Mouse (Mus musculus) kidney, embryonic 14.5 days (tissue): ENCODE measurements around the gene Eva1b. TPM values are rescaled to one million over a fixed set of nuclear protein-coding genes. Genes with fewer than 3 reads are reported as not detected.

Experiments used
- ATAC-seq: fragments of 200-750 bp; cut with Nextera tagmentation; 2 replicates; pipeline ENCODE4 v1.8.0; 2017; ENCODE audit warnings: moderate number of reproducible peaks, mild to moderate bottlenecking, moderate TSS enrichment, moderate library complexity; ENCODE audit not compliant: low FRiP score, low TSS enrichment
- H3K27ac ChIP-seq: fragments of 300-500 bp; sonication (generic); 2 replicates; pipeline ENCODE4 v1.5.1; 2014; ENCODE audit warnings: low read depth, mild to moderate bottlenecking, low read length, moderate library complexity, mixed read lengths
- H3K27me3 ChIP-seq: fragments of 300-500 bp; sonication (generic); 2 replicates; pipeline ENCODE4 v1.6.1; 2014; ENCODE audit warnings: mild to moderate bottlenecking, low read length; ENCODE audit not compliant: control insufficient read depth, insufficient read depth
- H3K36me3 ChIP-seq: fragments of 300-500 bp; sonication (generic); 2 replicates; pipeline ENCODE4 v1.6.1; 2014; ENCODE audit warnings: low read length, mixed read lengths; ENCODE audit not compliant: control insufficient read depth, insufficient read depth
- H3K4me1 ChIP-seq: fragments of 300-500 bp; sonication (generic); 2 replicates; pipeline ENCODE4 v1.6.1; 2014; ENCODE audit warnings: low read length, mixed read lengths; ENCODE audit not compliant: control insufficient read depth, insufficient read depth
- H3K4me2 ChIP-seq: fragments of 300-500 bp; sonication (generic); replicated peaks from 2 replicates; pipeline ENCODE4 v1.6.1; 2014; ENCODE audit warnings: low read depth, mild to moderate bottlenecking, low read length
- H3K4me3 ChIP-seq: fragments of 300-500 bp; sonication (generic); 2 replicates; pipeline ENCODE4 v1.5.1; 2014; ENCODE audit warnings: mild to moderate bottlenecking, low read length
- H3K9ac ChIP-seq: fragments of 300-500 bp; sonication (generic); 2 replicates; pipeline ENCODE4 v1.6.1; 2014; ENCODE audit warnings: low read depth, mild to moderate bottlenecking, low read length, moderate library complexity
- H3K9me3 ChIP-seq: fragments of 300-500 bp; sonication (generic); 2 replicates; pipeline ENCODE4 v1.6.1; 2016; ENCODE audit warnings: low read length; ENCODE audit not compliant: control insufficient read depth
- WGBS: fragments of 180-500 bp; shearing (Covaris S2); extraction: QIAGEN DNeasy Blood & Tissue Kit; methylation state at CpG from one replicate; pipeline ENCODE4 v1.1.7; 2014; 5-methylcytosine and 5-hydroxymethylcytosine counted together
- polyA plus RNA-seq: library from polyadenylated mRNA; unstranded; fragments of >200 nt; fragmentation: Nextera tagmentation; extraction: Ambion mirVana; gene quantifications from 2 replicates; pipeline ENCODE4 v1.2.1, GENCODE M21; 2014

The Eva1b gene
- polyA plus RNA-seq, 1 experiment from 2014 or later, result 96.1 TPM

- peaks cover 37% of the 10 kb centered on the region for H3K4me1 ChIP-seq
- H3K36me3 ChIP-seq, result no peaks in the 10 kb centered on the region
- 0 out of 2 replicates have a peak overlapping the region, but pooled peaks have one; percentile 18 for H3K9ac ChIP-seq
- 70% methylated on average over 8 of the region's 8 CpGs for WGBS
- no peak overlapping the region for H3K4me2 ChIP-seq
- no peak overlapping the region for H3K27ac ChIP-seq
- no peaks in the 10 kb centered on the region for H3K9me3 ChIP-seq
- H3K27me3 ChIP-seq, result no peaks in the 10 kb centered on the region
- no peak for ATAC-seq
- H3K4me3 ChIP-seq, result no peak overlapping the region
These were observed 39.3 kb upstream of the Eva1b start for GRCm38 (mm10) chr4:126108061-126108740.

- Histone ChIP-seq H3K4me2 (peak overlapping the region; percentile 25), H3K27ac (peak overlapping the region; percentile 84; the same call in 1 of the 2 replicates), H3K9me3 (no peaks in the 10 kb centered on the region), H3K4me3 (no peak overlapping the region), H3K36me3 (no peaks in the 10 kb centered on the region), H3K4me1 (peaks cover 32% of the 10 kb centered on the region), H3K27me3 (no peaks in the 10 kb centered on the region), H3K9ac (0 out of 2 replicates have a peak overlapping the region, but pooled peaks have one; percentile 23)
- no peak for ATAC-seq
- 75% methylated on average over 10 of the region's 10 CpGs for WGBS
These were observed 37.8 kb upstream of the Eva1b start for GRCm38 (mm10) chr4:126109613-126110373.

DNA sequence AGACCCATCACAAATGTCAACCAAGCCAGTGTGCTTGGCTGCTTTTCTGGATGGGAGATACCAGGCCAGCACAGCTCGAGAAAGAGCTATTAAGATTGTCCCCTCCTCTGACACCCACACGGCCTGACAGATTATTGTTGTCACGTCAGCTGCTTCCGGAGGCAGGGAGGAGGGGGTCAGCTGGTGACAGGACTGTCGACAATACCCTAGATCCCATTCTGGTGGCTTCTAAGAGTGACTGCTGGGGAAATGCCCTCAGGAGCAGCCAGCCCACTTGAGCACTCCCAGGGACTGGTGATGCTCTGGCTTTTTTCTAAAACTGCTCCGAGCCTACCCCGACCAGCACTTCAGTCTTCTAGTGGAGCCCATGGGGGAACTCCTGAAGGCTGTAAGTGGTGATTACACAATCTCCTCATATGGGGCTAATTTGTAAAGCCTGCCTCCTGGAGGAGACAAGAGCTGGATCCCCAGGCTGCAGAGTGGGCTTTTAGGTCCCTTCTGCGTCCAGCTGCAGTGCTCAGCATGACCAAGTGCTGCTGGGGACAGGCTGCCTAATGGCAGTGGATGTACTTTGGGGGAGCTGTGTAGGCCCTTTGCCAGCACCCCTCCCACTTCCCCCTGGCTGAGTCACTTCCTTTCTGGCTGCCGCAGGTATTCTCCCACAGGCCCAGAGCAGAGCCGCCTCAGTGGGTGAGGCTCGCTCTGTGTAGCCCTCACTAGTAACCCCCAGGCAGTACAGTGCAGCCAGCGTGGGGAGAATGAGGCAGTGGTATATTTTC, 37.0 kb upstream of the Eva1b start:
- H3K36me3 ChIP-seq, result no peaks in the 10 kb centered on the region
- H3K4me3 ChIP-seq, result no peak overlapping the region
- H3K9me3 ChIP-seq, result no peaks in the 10 kb centered on the region
- H3K27me3 ChIP-seq, result no peaks in the 10 kb centered on the region
- H3K27ac ChIP-seq, result peak overlapping the region; percentile 84
- 10% methylated on average over 12 of the region's 12 CpGs for WGBS
- peak overlapping the region; percentile 31; the same call in 1 of the 2 replicates for H3K9ac ChIP-seq
- peak; percentile 78 for ATAC-seq
- H3K4me2 ChIP-seq, result peak overlapping the region; percentile 25
- H3K4me1 ChIP-seq, result peaks cover 24% of the 10 kb centered on the region

DNA sequence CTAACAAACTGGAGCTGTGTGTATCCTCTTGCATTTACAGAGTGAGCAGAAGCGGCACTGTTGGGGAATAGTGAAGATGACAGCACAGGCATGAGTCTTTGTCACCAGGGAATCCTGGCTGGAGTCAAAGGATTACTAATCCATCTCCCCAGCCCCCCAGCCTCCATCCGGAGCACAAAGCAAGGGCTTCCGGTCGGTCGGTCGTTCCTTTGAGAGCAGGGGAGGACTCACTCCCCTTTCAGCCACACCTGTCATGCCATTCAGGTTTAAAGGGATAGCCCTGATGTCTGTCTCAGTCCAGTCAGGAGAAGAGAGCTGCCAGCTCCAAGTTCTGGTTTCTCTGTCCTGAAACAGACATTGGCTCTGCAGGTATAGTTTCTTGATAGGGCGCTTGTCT, 36.4 kb upstream of the Eva1b start:
- ATAC-seq, result no peak
- no peak overlapping the region for H3K4me3 ChIP-seq
- H3K4me2 ChIP-seq, result peak overlapping the region; percentile 25
- H3K4me1 ChIP-seq, result peaks cover 25% of the 10 kb centered on the region
- H3K9me3 ChIP-seq, result no peaks in the 10 kb centered on the region
- H3K27ac ChIP-seq, result peak overlapping the region; percentile 84; the same call in 1 of the 2 replicates
- peak overlapping the region; percentile 42 for H3K9ac ChIP-seq
- H3K27me3 ChIP-seq, result no peaks in the 10 kb centered on the region
- 20% methylated on average over 7 of the region's 7 CpGs for WGBS
- H3K36me3 ChIP-seq, result no peaks in the 10 kb centered on the region

DNA sequence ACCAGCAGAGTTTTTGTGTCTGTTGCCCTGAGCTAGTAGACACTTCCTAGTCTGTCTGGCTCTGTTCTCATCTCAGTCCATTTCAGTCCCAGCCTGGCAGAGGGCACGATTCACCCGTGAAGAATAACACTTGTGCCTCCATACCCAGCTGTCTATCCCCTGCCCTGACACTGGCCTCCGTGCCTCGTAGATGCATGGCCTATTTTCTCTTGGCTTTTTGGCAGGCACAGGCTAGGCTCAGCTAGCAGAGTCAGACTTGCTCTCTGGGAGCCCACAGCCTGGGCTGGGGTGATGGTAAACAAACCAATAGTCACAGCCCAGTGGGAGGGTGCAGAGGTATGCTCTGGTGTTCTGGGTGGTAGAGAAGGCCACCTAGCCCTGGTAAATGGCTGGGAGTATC, 34.3 kb upstream of the Eva1b start:
- no peak for ATAC-seq
- Histone ChIP-seq H3K27me3 (no peaks in the 10 kb centered on the region), H3K27ac (no peak overlapping the region), H3K9me3 (no peaks in the 10 kb centered on the region), H3K36me3 (peaks cover 2% of the 10 kb centered on the region), H3K9ac (no peak overlapping the region), H3K4me2 (no peak overlapping the region), H3K4me1 (peaks cover 27% of the 10 kb centered on the region), H3K4me3 (no peak overlapping the region)
- 86% methylated on average over 4 of the region's 4 CpGs for WGBS

- Histone ChIP-seq H3K4me2 (no peak overlapping the region), H3K9ac (no peak overlapping the region), H3K36me3 (peaks cover 2% of the 10 kb centered on the region), H3K4me3 (no peak overlapping the region), H3K27ac (no peak overlapping the region), H3K27me3 (no peaks in the 10 kb centered on the region), H3K9me3 (no peaks in the 10 kb centered on the region), H3K4me1 (peaks cover 27% of the 10 kb centered on the region)
- no peak for ATAC-seq
- WGBS, result 13% methylated on average over 6 of the region's 6 CpGs
These were observed 33.6 kb upstream of the Eva1b start for GRCm38 (mm10) chr4:126113943-126114342.

DNA sequence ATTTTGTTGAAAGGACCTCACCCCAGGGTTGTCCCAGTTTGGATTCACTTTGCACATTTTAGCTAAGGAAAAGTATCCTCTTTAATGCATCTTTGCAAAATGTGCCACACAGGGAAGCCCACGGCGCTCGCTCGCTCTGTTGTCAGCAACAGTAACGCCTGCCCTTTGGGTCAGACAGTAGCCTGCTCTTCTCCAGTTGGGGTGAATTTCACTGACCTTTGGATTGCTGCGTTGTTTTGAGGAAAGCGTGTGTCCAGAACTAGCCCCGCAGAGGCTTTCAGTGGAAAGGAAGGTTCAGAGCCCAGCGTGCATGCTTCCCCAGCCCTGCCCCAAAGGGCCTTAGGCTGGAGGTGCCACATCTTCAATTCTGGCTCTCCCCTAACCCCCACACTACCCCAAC, 32.1 kb upstream of the Eva1b start:
- no peaks in the 10 kb centered on the region for H3K27me3 ChIP-seq
- H3K9ac ChIP-seq, result no peak overlapping the region
- 80% methylated on average over 9 of the region's 9 CpGs for WGBS
- H3K4me1 ChIP-seq, result peaks cover 15% of the 10 kb centered on the region
- H3K27ac ChIP-seq, result no peak overlapping the region
- no peak overlapping the region for H3K4me2 ChIP-seq
- no peaks in the 10 kb centered on the region for H3K9me3 ChIP-seq
- no peak overlapping the region for H3K4me3 ChIP-seq
- no peak for ATAC-seq
- H3K36me3 ChIP-seq, result peaks cover 2% of the 10 kb centered on the region

GRCm38 (mm10) chr4:126115871-126116521, 31.5 kb upstream of the Eva1b start:
- H3K9ac ChIP-seq, result no peak overlapping the region
- WGBS, result 62% methylated on average over 6 of the region's 6 CpGs

More at GRCm38 (mm10) chr4:126115871-126116521, 31.5 kb upstream of the Eva1b start:
- no peak overlapping the region for H3K4me2 ChIP-seq
- H3K4me3 ChIP-seq, result no peak overlapping the region
- no peaks in the 10 kb centered on the region for H3K27me3 ChIP-seq
- H3K4me1 ChIP-seq, result peaks cover 9% of the 10 kb centered on the region
- H3K9me3 ChIP-seq, result no peaks in the 10 kb centered on the region; the same call in 1 of the 2 replicates
- H3K27ac ChIP-seq, result no peak overlapping the region
- peaks cover 2% of the 10 kb centered on the region for H3K36me3 ChIP-seq
- ATAC-seq, result no peak
